Mouse (Mus musculus): ENCODE measurements around the gene Cd276.
A peak's percentile ranks its signal among the peaks of the same experiment; 100 is the strongest.

Cd276 gene

GRCm38 (mm10) chr9:58550928-58551327 is 4.3 kb downstream of the Cd276 start:
- no peak for DNase-seq (ENCODE audit: low read depth)

DNA sequence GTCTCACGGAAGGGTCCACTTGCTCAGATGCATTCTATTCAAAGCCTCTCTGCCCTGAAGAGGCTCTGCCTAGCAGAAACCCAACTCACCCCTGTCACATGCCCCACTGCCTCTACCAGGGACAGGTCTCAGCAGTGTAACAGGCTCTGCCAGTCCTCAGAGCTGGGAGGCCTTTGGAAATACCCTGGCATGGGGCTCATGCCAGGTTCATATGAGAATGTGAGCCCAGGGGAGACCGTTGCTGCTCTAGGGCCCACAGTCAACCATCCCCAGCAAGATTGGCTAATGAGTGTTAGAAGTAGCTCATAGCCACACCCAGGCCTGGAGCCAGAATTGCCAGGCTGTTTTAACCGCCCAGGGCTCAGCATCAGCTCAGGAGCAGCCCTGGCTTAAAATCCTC is 5.5 kb downstream of the Cd276 start:
- peak; percentile 61 for DNase-seq (ENCODE audit: low read depth)

- DNase-seq (ENCODE audit: low read depth) = peak; percentile 67
Measured at GRCm38 (mm10) chr9:58548897-58549296, 6.3 kb downstream of the Cd276 start.

DNA sequence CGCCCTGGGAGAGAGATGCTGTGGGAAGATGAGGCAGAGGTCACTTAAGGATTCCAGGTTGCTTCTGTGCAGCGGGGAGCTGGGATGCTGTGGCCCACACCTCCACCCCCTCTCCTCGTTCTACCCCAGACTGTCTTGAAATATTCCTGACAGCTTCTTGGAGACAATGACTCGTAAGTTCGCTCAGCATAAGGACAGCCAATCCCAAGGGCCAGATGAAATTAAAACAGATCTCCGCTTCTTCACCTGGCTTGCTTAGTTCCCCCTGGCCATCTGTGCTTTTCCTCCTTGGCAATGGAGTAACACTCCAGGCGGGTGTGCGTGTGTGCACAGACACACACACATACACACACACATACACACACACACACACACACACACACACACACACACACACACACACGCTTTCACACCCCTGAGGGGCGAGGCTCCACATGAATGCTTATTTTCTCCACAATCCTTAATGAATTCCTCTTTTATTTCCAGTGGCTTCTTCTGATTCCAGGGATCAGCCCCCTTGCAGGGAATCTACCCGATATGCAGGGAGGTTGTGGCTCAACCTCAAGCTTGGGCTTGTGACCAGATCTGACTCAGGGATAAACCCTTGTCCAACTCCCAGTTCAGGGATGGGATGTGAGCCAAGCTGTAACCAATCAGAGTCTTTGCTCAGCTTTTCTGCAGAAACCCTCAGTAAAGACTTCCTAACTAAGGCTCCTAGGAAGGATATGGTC is 8.4 kb downstream of the Cd276 start:
- peak; percentile 94 for DNase-seq (ENCODE audit: low read depth)

DNA sequence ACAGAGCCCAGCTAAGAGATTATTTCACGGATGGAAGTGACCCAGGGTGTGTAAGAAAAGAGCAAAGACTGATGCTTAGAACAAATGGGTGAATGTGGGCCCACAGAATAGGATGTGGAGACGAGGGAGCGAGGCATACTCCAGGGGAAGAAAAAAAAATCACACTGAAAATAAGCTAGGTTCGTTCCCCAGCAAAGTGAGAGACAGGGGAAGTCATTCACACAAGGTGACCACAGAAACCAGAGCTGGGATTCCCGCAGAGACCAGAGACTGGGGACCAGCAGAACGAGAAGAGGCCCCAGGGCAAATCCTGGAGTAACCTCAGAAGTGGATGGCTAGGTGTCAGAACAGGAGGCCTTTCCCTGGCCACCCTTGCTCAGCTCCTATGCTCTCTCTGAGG is 9.8 kb downstream of the Cd276 start:
- DNase-seq (ENCODE audit: low read depth) = no peak

DNA sequence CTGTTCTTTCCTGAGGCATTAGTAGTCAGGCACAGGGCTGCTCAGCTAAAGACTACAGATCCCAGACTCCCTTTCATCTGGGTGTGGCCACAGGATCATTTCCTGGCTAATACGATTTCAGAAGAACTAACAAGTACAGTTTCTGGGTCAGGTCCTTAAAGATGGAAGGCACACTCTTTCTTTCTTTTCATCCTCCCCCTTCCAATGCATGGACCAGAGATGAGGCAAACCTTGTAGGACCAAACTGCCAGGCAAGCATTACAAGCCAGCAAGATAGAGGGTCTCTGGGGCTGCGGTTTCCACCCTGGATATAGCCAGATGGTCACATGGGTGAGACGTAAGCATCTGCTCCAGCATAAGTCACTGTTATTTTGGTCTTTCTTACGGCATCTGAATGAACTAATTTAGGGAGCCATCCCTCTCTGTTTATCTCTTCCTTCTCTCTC is 10.3 kb downstream of the Cd276 start:
- DNase-seq (ENCODE audit: low read depth) = no peak

- DNase-seq (ENCODE audit: low read depth) = peak; percentile 66
Measured at GRCm38 (mm10) chr9:58541895-58542338, 13.3 kb downstream of the Cd276 start.

GRCm38 (mm10) chr9:58539886-58540285 is 15.4 kb downstream of the Cd276 start:
- DNase-seq (ENCODE audit: low read depth) = peak; percentile 84

DNA sequence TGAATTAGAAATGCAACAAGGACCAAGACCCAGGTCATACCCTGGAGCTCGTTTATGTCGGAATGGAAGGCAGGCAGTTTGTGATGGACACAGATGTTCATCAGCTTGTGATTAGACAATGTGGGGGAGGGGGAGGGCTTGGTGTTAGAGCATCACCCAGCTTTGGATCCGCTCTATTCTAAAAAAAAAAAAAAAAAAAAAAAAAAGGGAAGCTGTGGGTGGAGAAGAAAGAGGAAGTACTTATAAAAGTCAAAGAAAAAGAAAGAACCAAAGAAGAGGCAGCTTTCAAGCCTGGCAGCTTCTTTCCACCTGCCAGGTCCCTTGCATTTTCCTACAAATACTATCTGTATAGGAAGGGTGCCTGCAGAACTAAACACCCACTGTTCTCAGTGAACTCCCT is 17.5 kb downstream of the Cd276 start:
- no peak for DNase-seq (ENCODE audit: low read depth)

DNA sequence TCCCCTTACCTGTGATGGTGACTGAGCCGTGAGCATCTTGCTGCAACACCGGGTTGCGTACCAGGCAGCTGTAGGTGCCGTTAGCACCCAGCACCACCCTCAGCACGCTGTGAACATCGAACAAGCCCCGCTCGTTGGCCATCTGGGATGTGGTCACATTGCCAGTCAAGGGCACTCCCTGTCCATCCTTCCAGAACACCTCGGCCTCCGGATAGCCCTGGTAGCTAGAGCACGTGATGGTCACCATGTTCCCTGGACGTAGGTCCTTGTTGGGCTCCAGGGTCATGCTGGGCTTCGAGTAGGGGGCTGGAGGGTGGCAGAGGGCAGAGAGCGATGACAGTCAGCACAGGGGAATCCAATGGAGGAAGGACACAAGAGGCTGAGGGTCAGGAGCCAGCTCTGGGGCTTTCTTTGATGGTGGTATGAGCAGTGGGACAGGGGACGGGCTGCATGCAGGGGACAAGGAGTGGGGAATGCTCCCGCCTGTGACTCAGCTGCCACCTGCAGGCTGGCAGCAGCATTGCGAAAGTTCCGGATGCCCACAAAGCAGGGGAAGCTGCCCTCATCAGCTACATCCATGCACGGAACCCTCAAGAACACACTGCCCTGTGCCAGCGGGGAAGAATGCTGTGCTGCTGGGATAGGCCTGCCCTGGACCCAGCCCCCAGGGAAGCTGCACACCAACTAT is 19.6 kb downstream of the Cd276 start:
- peak; percentile 46 for DNase-seq (ENCODE audit: low read depth)

- DNase-seq (ENCODE audit: low read depth) = peak; percentile 81
Measured at GRCm38 (mm10) chr9:58534766-58535165, 20.5 kb downstream of the Cd276 start.

- no peak for DNase-seq (ENCODE audit: low read depth)
Measured at GRCm38 (mm10) chr9:58533322-58533721, 21.9 kb downstream of the Cd276 start.

DNA sequence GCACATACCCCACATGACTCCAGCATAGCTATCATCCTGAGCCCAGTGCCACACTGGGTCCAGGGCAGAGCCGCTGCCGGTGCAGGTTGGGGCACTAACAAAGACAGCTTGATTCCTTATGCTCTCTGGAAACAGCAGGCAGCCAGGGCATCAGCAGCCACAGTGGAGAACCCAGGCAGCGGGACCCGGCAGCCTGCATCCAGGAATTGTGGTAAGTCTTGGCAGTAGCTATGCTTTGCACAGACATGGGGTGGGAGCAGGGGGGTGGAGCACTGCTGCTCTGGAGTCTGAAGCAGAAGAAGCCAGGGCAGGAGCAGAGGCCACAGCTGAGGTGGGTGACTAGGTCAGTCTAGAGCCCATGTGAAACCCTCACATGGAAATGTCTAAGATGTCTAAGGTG is 23.0 kb downstream of the Cd276 start:
- DNase-seq (ENCODE audit: low read depth) = no peak

- DNase-seq (ENCODE audit: low read depth) = no peak
Measured at GRCm38 (mm10) chr9:58530407-58530806, 24.8 kb downstream of the Cd276 start.

GRCm38 (mm10) chr9:58527841-58528240 is 27.4 kb downstream of the Cd276 start:
- DNase-seq (ENCODE audit: low read depth) = no peak

GRCm38 (mm10) chr9:58525108-58525507 is 30.1 kb downstream of the Cd276 start:
- peak; percentile 45 for DNase-seq (ENCODE audit: low read depth)

GRCm38 (mm10) chr9:58521883-58522423 is 33.3 kb downstream of the Cd276 start:
- DNase-seq (ENCODE audit: low read depth) = peak; percentile 67

DNA sequence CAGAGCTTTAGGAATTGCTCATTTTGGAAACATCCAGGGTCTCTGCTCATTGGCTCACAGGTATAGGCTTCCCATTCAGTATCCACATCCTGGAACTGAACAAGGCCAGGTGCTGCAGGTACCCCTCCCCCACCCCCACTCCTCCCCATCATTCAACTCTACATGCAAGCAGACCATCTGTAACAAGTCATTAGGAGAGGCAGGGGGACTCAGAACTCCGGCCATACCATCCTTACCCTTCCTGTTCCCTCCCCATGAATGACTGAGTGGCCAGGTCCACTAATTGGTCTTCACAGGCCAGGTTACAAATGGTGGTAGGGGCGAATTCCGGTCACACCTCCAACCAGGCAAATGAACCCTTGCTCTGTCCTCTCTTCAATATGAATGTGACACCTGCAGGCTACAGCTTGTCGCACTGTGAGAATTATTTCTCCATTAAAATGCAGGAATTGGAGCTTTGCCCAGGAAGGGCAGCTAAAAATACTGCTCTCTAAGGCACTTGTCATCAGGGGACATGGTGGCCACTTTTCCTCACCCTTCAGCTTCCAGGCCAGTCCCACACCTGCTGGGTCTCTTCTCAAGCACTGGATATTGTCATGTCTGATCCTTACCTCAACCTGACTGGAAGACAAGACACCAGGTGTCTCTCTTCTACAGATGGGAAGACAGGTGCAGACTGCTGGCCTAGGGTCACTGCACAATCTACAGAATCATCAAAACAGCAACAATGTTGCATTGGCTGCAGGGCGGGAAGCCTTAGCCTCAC is 34.2 kb downstream of the Cd276 start:
- no peak for DNase-seq (ENCODE audit: low read depth)

- DNase-seq (ENCODE audit: low read depth) = no peak
Measured at GRCm38 (mm10) chr9:58519953-58520352, 35.3 kb downstream of the Cd276 start.

- DNase-seq (ENCODE audit: low read depth) = peak; percentile 87
Measured at GRCm38 (mm10) chr9:58517866-58518750, 37.1 kb downstream of the Cd276 start.

- DNase-seq (ENCODE audit: low read depth) = no peak
Measured at GRCm38 (mm10) chr9:58516480-58516879, 38.8 kb downstream of the Cd276 start.

All from NIH3T3 (cell line).